Mouse (Mus musculus) cerebellum, adult 2 months (tissue): Measurements from ENCODE around the gene Ormdl1. TPM values are rescaled to one million over a fixed set of nuclear protein-coding genes. Genes with fewer than 3 reads are reported as not detected.

Experiments
- DNase-seq, 2 experiments: peaks; one replicate each; pipeline ENCODE4 v3.0.0; 2021
- H3K27ac ChIP-seq: fragments of 200-500 bp; 2 replicates; pipeline ENCODE4 v1.5.1; 2012; ENCODE audit warnings: low read length, control low read depth, inconsistent platforms; ENCODE audit not compliant: insufficient read depth
- H3K27me3 ChIP-seq: fragments of 200-500 bp; 2 replicates; pipeline ENCODE4 v1.6.1; 2012; ENCODE audit warnings: inconsistent platforms, mild to moderate bottlenecking, low read length, moderate library complexity; ENCODE audit not compliant: control insufficient read depth, insufficient read depth
- H3K4me1 ChIP-seq: fragments of 200-500 bp; 2 replicates; pipeline ENCODE4 v1.6.1; 2011; ENCODE audit warnings: low read length; ENCODE audit not compliant: control insufficient read depth, insufficient read depth
- H3K4me3 ChIP-seq: fragments of 200-500 bp; replicated peaks from 2 replicates; pipeline ENCODE3; 2011; ENCODE audit warnings: mild to moderate bottlenecking, low read depth, low read length, control low read depth; ENCODE audit not compliant: insufficient read depth
- CTCF ChIP-seq: fragments of 200-500 bp; IDR thresholded peaks from 2 replicates; pipeline ENCODE4 v1.5.1; 2011; ENCODE audit warnings: low read depth, mild to moderate bottlenecking, control low read depth, low read length, moderate library complexity, borderline replicate concordance; ENCODE audit not compliant: insufficient read depth
- POLR2A ChIP-seq: fragments of 200-500 bp; IDR thresholded peaks from 2 replicates; pipeline ENCODE4 v1.6.1; 2011; ENCODE audit warnings: low read length, control low read depth, borderline replicate concordance; ENCODE audit not compliant: insufficient read depth
- WGBS: fragments of 180-500 bp; shearing (Covaris S2); methylation state at CpG from one replicate; pipeline ENCODE4 v1.1.7; 2018; 5-methylcytosine and 5-hydroxymethylcytosine counted together
- polyA plus RNA-seq: library from polyadenylated mRNA; depleted of rRNA; stranded (reverse); fragments of >200 nt; gene quantifications from 2 replicates; pipeline ENCODE4 v1.2.3, GENCODE M21; 2012; rRNA removed

The Ormdl1 gene
- polyA plus RNA-seq, 1 experiment = 17.0 TPM

GRCm38 (mm10) chr1:53352327-53353261, 55.7 kb downstream of the Ormdl1 start, which contains the start of the genes Asdurf, Gm28551 and Asnsd1:
TSS of gene Asdurf (minus strand) at chr1:53352619.
TSS of gene Gm28551 (minus strand) at chr1:53352667.
TSS of gene Asnsd1 (minus strand) at chr1:53352752.
- peaks cover 5% of the 10 kb centered on the region; the same call in 1 of the 2 replicates for H3K4me1 ChIP-seq
- whole genome bisulfite sequencing = under 1% methylated on average over 43 of the region's 44 CpGs
- TF ChIP-seq CTCF (peak; percentile 17; the same call in 1 of the 2 replicates), POLR2A (peak; percentile 87)
- peak within 1 kb of the TSS; percentile 74 for H3K4me3 ChIP-seq
- H3K27me3 ChIP-seq = no peaks in the 10 kb centered on the region
- DNase-seq = peak; percentile 96 to 97
- peak within 1 kb of the TSS; percentile 72 for H3K27ac ChIP-seq

- Histone ChIP-seq H3K27ac (no peak overlapping the region), H3K27me3 (no peaks in the 10 kb centered on the region), H3K4me1 (no peaks in the 10 kb centered on the region), H3K4me3 (no peak overlapping the region)
- DNase-seq = no peak
- TF ChIP-seq POLR2A (no peak), CTCF (no peak)
These were observed 62.1 kb downstream of the Ormdl1 start for GRCm38 (mm10) chr1:53358988-53359387.

Other genes with a start within 250 kb of the Ormdl1 start
- 0.18 and 0.19 TPM in 2 replicates for gene Mstn, start 235.5 kb upstream of the Ormdl1 start, polyA plus RNA-seq
- gene 1700019A02Rik, start 109.5 kb upstream of the Ormdl1 start, polyA plus RNA-seq = 0.25 TPM in 1 of 2 replicates, not detected in the other
- 10.4 and 13.9 TPM in 2 replicates for gene Pms1, start 77 bp upstream of the Ormdl1 start, polyA plus RNA-seq
- gene Gm28778, start within 50 bp of the Ormdl1 start, polyA plus RNA-seq = 2.9 and 3.8 TPM in 2 replicates
- gene Osgepl1, start 16.5 kb downstream of the Ormdl1 start, polyA plus RNA-seq = 27.2 and 28.0 TPM in 2 replicates
- gene Asdurf, start 55.5 kb downstream of the Ormdl1 start, polyA plus RNA-seq = not detected in 2 replicates
- 0.18 and 0.40 TPM in 2 replicates for gene Gm28551, start 55.6 kb downstream of the Ormdl1 start, polyA plus RNA-seq
- 17.1 and 17.7 TPM in 2 replicates for gene Asnsd1, start 55.7 kb downstream of the Ormdl1 start, polyA plus RNA-seq